Mouse (Mus musculus): ENCODE data around the gene Naa38. TPM values are rescaled to one million over a fixed set of nuclear protein-coding genes. Genes with fewer than 3 reads are reported as not detected.

Gene Naa38
- polyA plus RNA-seq, 1 experiment from 2014 or later = 86.1 TPM

- H3K9ac ChIP-seq (replicated peaks; ENCODE audit: low read depth, low read length) = no peak overlapping the region
- no peak overlapping the region for H3K4me3 ChIP-seq (replicated peaks; ENCODE audit: low read length)
- no peaks in the 10 kb centered on the region for H3K9me3 ChIP-seq (ENCODE audit: control insufficient read depth, low read length)
- peaks cover 70% of the 10 kb centered on the region for H3K36me3 ChIP-seq (ENCODE audit: control insufficient read depth, insufficient read depth)
- ATAC-seq = no peak
- no peak overlapping the region for H3K4me2 ChIP-seq (ENCODE audit: low read length)
- H3K27ac ChIP-seq (ENCODE audit: low read length) = no peak overlapping the region
- WGBS = 94% methylated on average over 23 of the region's 24 CpGs
- H3K27me3 ChIP-seq (replicated peaks; ENCODE audit: control insufficient read depth, insufficient read depth, low read length) = no peaks in the 10 kb centered on the region
- peaks cover 24% of the 10 kb centered on the region for H3K4me1 ChIP-seq (replicated peaks; ENCODE audit: control insufficient read depth, insufficient read depth, low read length)
Measured at GRCm38 (mm10) chr11:69404595-69405396, 9.5 kb downstream of the Naa38 start.

DNA sequence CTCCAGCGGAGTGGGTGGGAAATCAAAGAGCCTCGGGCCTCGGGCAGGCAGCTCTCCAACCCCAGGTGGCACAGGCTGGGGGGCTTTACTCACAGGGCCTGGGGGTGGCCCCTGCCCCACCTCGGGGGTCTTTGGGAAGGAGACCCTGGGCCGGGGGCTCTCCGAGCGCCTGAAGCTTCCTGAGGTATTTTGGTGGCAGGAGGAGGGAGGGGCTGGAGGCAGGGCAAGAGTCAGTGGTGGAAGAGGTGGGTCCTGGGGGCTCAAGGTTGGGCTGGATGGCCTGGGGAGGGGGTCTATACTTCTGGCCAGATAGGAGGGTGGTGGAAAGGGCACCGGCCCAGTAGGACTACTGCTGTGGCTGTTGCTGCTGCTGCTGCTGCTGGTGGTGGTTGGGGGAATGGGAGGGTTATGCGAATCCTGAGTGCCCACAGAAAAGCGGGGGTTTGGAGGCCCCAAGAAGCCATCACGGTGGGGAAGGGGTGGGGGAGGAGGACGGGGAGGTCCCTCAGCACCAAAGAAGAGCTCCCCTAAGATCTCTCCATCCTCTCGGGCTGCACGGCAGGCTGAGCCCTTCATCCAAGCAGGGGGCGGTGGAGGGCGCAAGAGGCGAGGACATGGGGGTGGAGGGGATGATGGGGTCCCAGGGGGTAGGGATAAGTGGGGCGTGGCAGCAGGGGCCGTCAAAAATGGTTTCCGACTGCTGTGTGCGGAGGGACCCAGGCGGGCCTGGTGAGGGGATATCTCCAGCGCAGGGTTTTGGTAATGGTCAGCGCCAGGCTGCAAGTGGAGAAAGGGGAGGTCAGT lies 10.3 kb downstream of the Naa38 start:
- no peak overlapping the region for H3K27ac ChIP-seq (ENCODE audit: low read length)
- no peaks in the 10 kb centered on the region for H3K27me3 ChIP-seq (replicated peaks; ENCODE audit: control insufficient read depth, insufficient read depth, low read length)
- H3K36me3 ChIP-seq (ENCODE audit: control insufficient read depth, insufficient read depth) = peaks cover 62% of the 10 kb centered on the region
- WGBS = 89% methylated on average over 24 of the region's 24 CpGs
- peaks cover 24% of the 10 kb centered on the region for H3K4me1 ChIP-seq (replicated peaks; ENCODE audit: control insufficient read depth, insufficient read depth, low read length)
- H3K4me2 ChIP-seq (ENCODE audit: low read length) = no peak overlapping the region
- no peak overlapping the region for H3K9ac ChIP-seq (replicated peaks; ENCODE audit: low read depth, low read length)
- H3K9me3 ChIP-seq (ENCODE audit: control insufficient read depth, low read length) = no peaks in the 10 kb centered on the region
- no peak overlapping the region for H3K4me3 ChIP-seq (replicated peaks; ENCODE audit: low read length)
- no peak for ATAC-seq

- Histone ChIP-seq H3K36me3 (ENCODE audit: control insufficient read depth, insufficient read depth) (peaks cover 56% of the 10 kb centered on the region), H3K4me2 (ENCODE audit: low read length) (no peak overlapping the region), H3K9me3 (ENCODE audit: control insufficient read depth, low read length) (no peaks in the 10 kb centered on the region), H3K4me1 (replicated peaks; ENCODE audit: control insufficient read depth, insufficient read depth, low read length) (peaks cover 22% of the 10 kb centered on the region), H3K27ac (ENCODE audit: low read length) (no peak overlapping the region), H3K4me3 (replicated peaks; ENCODE audit: low read length) (no peak overlapping the region), H3K9ac (replicated peaks; ENCODE audit: low read depth, low read length) (no peak overlapping the region), H3K27me3 (replicated peaks; ENCODE audit: control insufficient read depth, insufficient read depth, low read length) (no peaks in the 10 kb centered on the region)
- no peak for ATAC-seq
- 90% methylated on average over 19 of the region's 19 CpGs for WGBS
Measured at GRCm38 (mm10) chr11:69406282-69406681, 11.0 kb downstream of the Naa38 start.

GRCm38 (mm10) chr11:69406867-69407723 lies 11.8 kb downstream of the Naa38 start:
- no peak overlapping the region for H3K4me3 ChIP-seq (replicated peaks; ENCODE audit: low read length)
- no peaks in the 10 kb centered on the region for H3K27me3 ChIP-seq (replicated peaks; ENCODE audit: control insufficient read depth, insufficient read depth, low read length)
- H3K36me3 ChIP-seq (ENCODE audit: control insufficient read depth, insufficient read depth) = peaks cover 47% of the 10 kb centered on the region
- no peak overlapping the region for H3K9ac ChIP-seq (replicated peaks; ENCODE audit: low read depth, low read length)
- ATAC-seq = no peak
- 90% methylated on average over 16 of the region's 16 CpGs for WGBS
- no peaks in the 10 kb centered on the region for H3K9me3 ChIP-seq (ENCODE audit: control insufficient read depth, low read length)
- H3K4me1 ChIP-seq (replicated peaks; ENCODE audit: control insufficient read depth, insufficient read depth, low read length) = peaks cover 24% of the 10 kb centered on the region
- no peak overlapping the region for H3K27ac ChIP-seq (ENCODE audit: low read length)
- no peak overlapping the region for H3K4me2 ChIP-seq (ENCODE audit: low read length)

- ATAC-seq = no peak
- H3K4me3 ChIP-seq (replicated peaks; ENCODE audit: low read length) = no peak overlapping the region
- H3K36me3 ChIP-seq (ENCODE audit: control insufficient read depth, insufficient read depth) = peaks cover 45% of the 10 kb centered on the region
- peaks cover 30% of the 10 kb centered on the region for H3K4me1 ChIP-seq (replicated peaks; ENCODE audit: control insufficient read depth, insufficient read depth, low read length)
- H3K27me3 ChIP-seq (replicated peaks; ENCODE audit: control insufficient read depth, insufficient read depth, low read length) = no peaks in the 10 kb centered on the region
- H3K4me2 ChIP-seq (ENCODE audit: low read length) = no peak overlapping the region
- 88% methylated on average over 4 of the region's 4 CpGs for WGBS
- no peak overlapping the region for H3K9ac ChIP-seq (replicated peaks; ENCODE audit: low read depth, low read length)
- H3K27ac ChIP-seq (ENCODE audit: low read length) = no peak overlapping the region
- H3K9me3 ChIP-seq (ENCODE audit: control insufficient read depth, low read length) = no peaks in the 10 kb centered on the region
Measured at GRCm38 (mm10) chr11:69407724-69408004, 12.4 kb downstream of the Naa38 start.

DNA sequence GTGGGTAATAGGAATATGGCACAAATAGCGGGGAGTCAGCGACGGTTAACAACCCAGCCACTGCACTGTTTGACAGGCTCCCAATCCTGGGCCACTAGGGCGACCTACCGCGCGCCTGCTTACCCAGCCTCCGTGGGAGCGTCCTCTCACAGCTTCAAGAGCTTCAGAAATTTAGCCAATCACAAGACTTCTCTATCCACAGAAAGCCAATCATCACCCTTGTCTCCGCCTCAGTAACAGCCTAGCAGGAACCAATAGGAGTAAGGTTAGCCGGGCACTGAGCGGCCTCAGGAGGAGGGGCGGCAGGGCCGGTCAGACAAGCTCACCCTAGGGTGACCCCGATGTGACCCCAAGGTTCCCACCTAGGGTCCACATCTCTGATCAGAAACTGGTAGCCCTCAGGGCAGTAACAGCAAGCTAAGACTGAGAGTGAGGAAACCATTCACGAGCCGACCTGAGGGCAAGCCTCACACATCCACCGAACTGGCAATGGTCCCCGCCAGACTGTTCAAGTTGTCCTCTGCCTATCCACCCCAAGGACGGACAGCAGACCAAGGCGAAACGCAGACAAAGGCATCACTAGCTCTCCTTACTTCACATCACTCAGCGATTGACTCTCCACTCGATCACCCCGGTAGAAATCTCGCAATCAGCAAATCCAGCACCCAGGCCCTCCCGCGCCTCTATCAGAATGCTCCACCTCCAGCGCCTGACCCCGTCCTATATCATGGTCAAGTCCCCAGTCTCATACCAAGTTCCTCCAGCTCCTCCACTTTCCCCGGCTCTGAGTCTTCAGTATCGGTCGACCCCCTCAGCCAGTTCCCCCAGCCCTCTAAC lies 13.5 kb downstream of the Naa38 start:
- H3K27ac ChIP-seq (ENCODE audit: low read length) = peak overlapping the region; percentile 91
- WGBS = 0% methylated on average over 33 of the region's 33 CpGs
- H3K36me3 ChIP-seq (ENCODE audit: control insufficient read depth, insufficient read depth) = peaks cover 36% of the 10 kb centered on the region

DNA sequence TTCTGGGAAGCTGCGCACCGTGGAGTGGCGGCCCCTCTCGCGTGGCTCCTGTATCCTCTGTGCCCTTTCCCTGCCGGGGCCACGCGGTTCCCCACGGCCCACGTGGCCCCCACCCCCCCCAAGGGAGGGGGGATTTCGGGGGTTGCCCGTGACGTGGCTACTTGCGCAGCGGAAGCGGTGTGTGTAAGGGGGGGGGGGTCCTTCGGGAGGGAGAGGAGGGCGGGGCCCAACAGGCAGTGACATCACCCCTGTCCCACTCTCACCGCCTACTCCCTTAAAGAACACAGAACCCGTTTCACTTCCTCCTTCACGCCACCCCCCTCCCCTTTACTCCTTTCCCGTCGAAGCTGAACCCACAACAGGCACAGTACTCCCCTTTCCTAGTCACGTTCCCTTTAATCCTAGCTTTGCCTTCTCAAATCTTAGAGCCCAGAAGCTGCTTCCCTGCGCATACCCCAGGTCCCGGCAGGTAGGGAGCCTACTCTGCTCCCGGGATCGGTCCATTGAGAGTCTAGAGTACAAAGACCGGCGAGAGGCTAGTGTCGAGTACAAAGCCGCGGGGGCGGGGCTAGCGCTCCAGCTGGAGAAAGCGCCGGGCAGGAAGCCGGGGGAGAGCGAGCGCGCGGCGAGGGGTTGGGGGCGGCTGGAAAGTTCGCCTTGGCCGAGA lies 14.2 kb downstream of the Naa38 start:
- peak overlapping the region; percentile 89 for H3K9ac ChIP-seq (replicated peaks; ENCODE audit: low read depth, low read length)
- H3K9me3 ChIP-seq (ENCODE audit: control insufficient read depth, low read length) = no peaks in the 10 kb centered on the region
- peaks cover 48% of the 10 kb centered on the region for H3K4me1 ChIP-seq (replicated peaks; ENCODE audit: control insufficient read depth, insufficient read depth, low read length)
- peaks cover 30% of the 10 kb centered on the region for H3K36me3 ChIP-seq (ENCODE audit: control insufficient read depth, insufficient read depth)
- H3K4me2 ChIP-seq (ENCODE audit: low read length) = peak overlapping the region; percentile 96
- H3K4me3 ChIP-seq (replicated peaks; ENCODE audit: low read length) = peak overlapping the region; percentile 86
- peak overlapping the region; percentile 91 for H3K27ac ChIP-seq (ENCODE audit: low read length)
- WGBS = 0% methylated on average over 38 of the region's 46 CpGs
- H3K27me3 ChIP-seq (replicated peaks; ENCODE audit: control insufficient read depth, insufficient read depth, low read length) = no peaks in the 10 kb centered on the region
- ATAC-seq = peak; percentile 57

More for the DNA sequence above, 13.5 kb downstream of the Naa38 start:
- Histone ChIP-seq H3K9ac (replicated peaks; ENCODE audit: low read depth, low read length) (peak overlapping the region; percentile 89), H3K27me3 (replicated peaks; ENCODE audit: control insufficient read depth, insufficient read depth, low read length) (no peaks in the 10 kb centered on the region), H3K4me2 (ENCODE audit: low read length) (peak overlapping the region; percentile 96), H3K4me3 (replicated peaks; ENCODE audit: low read length) (peak overlapping the region; percentile 86), H3K4me1 (replicated peaks; ENCODE audit: control insufficient read depth, insufficient read depth, low read length) (peaks cover 41% of the 10 kb centered on the region), H3K9me3 (ENCODE audit: control insufficient read depth, low read length) (no peaks in the 10 kb centered on the region)
- ATAC-seq = peak; percentile 77

DNA sequence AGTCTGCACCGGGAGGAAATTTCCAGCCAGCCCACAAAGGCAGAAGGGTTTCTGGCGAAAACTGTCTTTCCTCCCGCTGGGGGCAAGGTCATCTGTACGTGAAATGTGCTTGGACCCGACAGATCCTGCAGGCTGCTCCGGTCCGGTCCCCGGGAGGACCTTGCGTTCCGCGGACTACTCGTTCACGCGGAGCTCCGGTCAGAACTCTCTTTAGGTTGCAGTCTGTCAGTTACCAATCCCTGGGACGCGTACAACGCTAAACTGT lies 14.7 kb downstream of the Naa38 start:
- Histone ChIP-seq H3K27ac (ENCODE audit: low read length) (peak overlapping the region; percentile 91), H3K36me3 (ENCODE audit: control insufficient read depth, insufficient read depth) (peaks cover 26% of the 10 kb centered on the region), H3K9me3 (ENCODE audit: control insufficient read depth, low read length) (no peaks in the 10 kb centered on the region), H3K27me3 (replicated peaks; ENCODE audit: control insufficient read depth, insufficient read depth, low read length) (no peaks in the 10 kb centered on the region), H3K4me3 (replicated peaks; ENCODE audit: low read length) (peak overlapping the region; percentile 86), H3K4me2 (ENCODE audit: low read length) (peak overlapping the region; percentile 96), H3K9ac (replicated peaks; ENCODE audit: low read depth, low read length) (peak overlapping the region; percentile 89), H3K4me1 (replicated peaks; ENCODE audit: control insufficient read depth, insufficient read depth, low read length) (peaks cover 53% of the 10 kb centered on the region)
- ATAC-seq = no peak
- WGBS = under 1% methylated on average over 18 of the region's 18 CpGs

Measured in forebrain, embryonic 16.5 days (tissue).